Mouse (Mus musculus) lung, postnatal 0 days (tissue): ENCODE measurements around the gene Itpa.

Experiments used
- CTCF ChIP-seq: IDR thresholded peaks from 2 replicates; pipeline ENCODE4 v1.5.1; 2016; ENCODE audit warnings: antibody characterized with exemption, mild to moderate bottlenecking
- EP300 ChIP-seq: IDR thresholded peaks from 2 replicates; pipeline ENCODE4 v1.6.1; 2016; ENCODE audit warnings: antibody characterized with exemption, mild to moderate bottlenecking, control low read depth

DNA sequence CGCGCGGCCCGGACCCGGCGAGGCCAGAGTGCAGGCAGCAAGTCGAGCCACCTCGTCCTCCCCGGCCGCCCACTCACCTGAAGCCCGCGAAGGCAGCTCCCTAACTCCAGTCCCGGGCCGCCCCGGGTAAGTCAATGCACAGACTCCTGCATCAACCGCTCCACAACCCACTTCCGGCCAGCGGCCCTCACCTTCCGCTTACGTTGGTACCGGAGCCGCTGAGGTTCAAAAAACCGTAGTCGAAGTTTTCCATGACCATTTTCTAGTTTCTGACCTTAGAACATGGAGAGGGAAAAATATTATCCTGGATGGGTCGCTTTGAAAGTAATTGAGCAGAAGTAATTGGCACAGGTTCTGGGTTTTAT is 37.6 kb upstream of the Itpa start, which contains the start of the genes Fastkd5 and Ubox5:
- TF ChIP-seq EP300 (peak; percentile 70), CTCF (no peak)
